Mouse (Mus musculus): ENCODE data around the gene Atp1a1.

DNA sequence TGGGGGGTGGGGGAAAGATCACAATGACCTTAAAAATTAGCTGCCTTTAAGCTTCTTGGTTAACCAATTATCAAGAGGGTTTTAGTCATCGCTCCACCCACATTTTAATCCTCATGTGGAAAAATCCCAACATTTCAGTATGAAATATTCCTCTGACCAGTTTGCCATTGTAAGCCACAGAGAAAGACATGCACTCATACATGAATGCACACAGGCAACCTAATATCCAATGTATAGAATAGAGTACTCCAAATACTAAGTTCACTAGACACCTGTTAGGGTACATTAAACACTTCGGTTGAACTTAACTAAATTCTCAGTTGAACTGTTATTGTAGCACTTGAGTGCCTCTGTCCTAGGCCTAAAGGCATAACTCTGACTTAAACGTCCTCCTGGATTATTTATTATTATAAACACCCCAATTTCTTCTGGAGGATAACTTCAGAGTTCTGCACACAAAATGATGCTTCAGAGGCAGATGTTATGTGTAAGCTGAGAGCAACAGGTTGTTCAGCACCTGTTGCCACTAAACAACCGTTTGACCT, 1.9 kb downstream of the Atp1a1 start:
- TF ChIP-seq TAL1 (IDR thresholded peaks at IDR 0.05; ENCODE audit: low read length) (no peak), GATA1 (IDR thresholded peaks at IDR 0.05; ENCODE audit: low read length) (no peak)
